Mouse (Mus musculus) thymus, postnatal 10 days (tissue): Measurements from ENCODE around the gene Rcc1l.

Experiments used
- DNase-seq, 2 experiments: peaks; one replicate each; pipeline ENCODE4 v3.0.0; 2021; ENCODE audit warnings: low spot score in 2 of 2

Gene Rcc1l

DNA sequence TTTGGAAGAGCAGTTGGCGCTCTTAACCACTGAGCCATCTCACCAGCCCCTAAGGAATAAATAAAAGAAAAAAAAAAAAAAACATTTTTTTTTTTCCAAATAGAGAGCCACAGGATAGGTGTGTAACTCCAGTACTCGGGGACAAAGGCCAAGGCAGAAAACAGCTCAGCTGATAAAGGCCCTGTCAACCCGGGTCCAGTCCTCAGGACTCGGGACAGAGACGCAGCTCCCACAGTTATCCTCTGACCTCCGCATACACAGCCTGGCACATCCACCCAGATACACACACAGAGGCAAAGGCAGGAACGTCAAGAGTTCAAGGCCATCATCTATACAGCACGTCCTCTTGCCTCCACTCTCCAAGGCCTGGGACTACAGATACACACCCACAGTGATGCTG, 6.4 kb downstream of the Rcc1l start:
- no peak for DNase-seq

DNA sequence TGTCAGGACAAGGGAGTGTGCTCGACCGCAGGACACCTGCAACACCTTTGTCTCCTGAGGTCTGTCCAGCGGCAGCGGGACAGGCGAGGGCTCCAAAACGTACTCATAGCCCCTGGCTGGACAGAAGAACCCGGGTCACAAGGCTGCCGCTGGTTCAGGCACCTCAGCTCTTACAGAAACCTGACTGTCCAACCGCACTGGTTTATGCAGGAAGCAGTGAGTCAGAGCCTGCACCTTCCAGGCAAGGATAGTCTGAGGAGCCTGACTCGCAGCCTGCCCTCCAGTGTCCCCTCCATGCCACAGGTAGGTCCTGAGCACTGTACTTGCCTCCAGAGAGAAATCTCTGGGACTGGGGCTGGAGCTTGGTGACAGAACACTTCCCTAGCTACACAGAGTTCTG, 7.3 kb downstream of the Rcc1l start:
- DNase-seq: no peak

DNA sequence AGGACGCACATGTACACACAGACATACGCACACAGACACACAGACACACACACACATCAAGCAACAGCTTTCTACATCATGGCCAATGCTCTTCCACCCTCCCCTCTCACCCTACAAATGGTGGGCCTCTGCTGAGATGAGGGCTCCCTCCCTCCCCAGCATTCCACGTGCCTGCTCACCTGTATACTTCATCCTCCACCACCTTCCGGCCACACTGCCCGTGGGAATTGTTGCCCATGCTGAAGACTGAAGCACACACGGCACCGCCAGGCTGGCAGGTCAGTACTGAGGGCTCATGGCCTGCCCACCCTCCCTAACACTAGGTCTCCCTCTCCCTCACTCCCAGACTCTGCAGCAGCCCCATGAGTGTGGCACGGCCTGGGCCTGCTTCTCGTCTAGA, 8.5 kb downstream of the Rcc1l start:
- no peak for DNase-seq

DNA sequence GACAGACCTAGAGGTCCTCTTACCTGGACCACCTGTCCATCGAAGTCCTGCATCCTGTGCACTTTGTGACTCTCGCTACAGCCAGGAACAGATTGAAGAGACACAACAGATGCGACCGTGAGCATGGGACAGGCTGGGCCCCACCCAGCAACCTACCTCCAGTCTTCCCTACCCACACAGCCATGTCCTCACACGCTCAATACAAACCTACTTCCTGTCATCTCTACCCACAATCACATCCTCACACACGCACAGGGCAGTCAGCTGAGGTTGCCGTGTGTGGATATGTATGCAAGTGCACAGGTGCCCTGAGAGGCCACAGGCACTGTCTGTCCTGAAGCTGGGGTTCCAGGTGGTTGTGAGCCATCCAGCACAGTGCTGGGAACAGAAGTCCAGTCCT, 9.9 kb downstream of the Rcc1l start:
- DNase-seq: no peak

DNA sequence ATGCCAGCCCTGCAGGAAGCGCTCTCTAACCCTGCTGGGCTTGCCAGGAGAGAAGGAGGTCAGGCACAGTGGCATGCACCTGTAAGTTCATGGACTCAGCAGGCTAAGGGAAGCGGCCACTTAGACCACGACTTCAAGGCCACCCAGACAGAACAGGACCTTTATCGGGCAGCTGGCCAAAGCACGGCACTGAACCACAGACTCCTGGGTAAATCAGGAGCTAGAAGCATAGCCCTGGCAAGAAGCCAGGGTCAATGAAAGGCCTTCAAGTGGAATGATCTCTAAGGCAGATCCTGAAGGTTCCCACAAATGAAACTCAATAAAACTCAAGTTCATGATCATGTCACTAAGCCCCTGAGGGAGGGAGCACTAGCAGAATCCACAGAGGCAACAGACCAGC, 11.9 kb downstream of the Rcc1l start:
- no peak for DNase-seq

DNA sequence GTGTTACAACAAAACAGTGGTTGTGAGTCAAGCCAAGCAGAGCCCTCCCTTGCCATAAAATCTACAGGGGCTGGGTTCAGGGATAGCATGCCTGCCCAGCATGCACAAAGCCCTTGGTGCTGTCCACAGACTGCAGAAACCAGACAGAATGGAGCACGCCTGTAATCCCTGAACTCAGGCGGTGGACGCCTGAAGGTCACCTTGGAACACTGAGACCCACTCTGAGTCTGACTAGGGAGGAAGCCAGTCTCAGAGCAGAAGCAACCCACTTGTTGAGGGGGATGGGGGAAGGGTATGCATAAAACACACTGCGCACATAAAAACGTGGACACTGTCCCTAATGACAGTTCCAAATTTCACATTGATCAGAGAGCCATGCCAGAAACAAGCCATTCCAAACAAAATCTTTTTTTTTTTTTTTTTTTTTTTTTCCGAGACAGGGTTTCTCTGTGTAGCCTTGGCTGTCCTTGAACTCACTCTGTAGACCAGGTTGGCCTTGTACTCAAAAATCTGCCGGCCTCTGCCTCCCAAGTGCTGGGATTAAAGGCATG, 20.6 kb downstream of the Rcc1l start:
- DNase-seq: no peak

DNA sequence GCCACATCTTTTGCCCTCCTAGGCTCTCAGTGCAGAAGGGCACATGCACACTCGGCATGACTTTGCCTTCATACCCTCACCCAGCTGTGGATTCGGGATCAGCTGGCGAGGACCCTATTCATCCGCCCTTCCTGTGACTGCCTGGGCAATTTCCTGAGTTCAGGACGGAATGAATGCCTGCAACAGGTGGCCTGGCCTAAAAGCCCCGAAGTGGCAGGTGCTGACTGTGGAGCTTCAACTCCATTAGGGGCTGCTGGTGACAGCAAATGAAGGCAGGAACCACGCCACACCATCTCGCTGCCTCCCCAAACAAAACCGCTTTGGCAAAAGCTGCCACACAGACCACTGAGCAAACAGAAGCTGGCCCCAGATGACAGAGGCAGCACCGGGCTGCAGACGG, 24.7 kb downstream of the Rcc1l start:
- DNase-seq: no peak

DNA sequence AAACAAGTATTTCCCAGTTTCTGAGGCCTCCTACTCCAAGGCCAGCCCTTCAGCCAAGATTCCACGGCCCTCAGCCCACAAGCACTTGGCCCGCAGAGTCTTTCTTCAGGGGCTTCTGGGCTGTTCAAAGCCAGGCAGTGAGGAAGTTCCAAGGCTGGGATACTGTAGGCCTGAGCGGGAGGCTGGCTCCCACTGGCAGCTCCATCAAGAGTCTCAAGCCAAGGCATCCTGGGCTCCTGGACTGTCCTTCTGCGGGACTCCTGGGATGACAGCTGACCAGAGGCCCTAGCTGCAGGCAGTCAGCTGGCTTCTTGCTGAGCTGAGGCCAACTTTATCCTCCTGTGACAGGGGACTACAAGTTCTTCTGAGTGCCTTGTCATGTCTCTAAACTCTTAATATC, 28.4 kb downstream of the Rcc1l start:
- DNase-seq: no peak

DNA sequence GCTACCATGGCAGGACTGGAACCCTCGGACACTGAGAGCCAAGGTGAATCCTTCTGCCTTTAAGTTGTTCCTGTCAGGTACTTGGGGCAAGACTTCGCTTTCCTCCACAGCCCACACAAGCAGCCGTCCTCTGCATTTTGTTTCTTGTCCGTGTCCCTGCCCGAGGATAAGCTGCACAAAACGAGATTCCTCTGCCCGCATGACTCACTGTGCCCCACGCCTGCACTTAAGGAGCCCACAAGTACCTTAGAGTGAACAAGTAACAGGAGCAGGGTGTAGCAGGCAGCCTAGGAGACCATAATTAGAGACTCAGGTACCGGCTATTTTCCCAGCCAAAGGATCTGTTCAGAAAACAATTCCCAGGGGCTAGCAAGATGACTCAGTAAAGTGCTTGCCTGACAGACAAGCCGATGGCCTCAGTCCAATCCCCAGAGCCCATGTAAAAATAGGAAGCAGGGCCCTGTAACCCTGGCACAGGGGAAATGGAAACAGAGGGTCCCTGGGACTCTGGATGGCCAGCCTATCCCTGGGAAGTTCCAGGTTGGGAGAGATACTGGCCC, 29.3 kb downstream of the Rcc1l start:
- no peak for DNase-seq

DNA sequence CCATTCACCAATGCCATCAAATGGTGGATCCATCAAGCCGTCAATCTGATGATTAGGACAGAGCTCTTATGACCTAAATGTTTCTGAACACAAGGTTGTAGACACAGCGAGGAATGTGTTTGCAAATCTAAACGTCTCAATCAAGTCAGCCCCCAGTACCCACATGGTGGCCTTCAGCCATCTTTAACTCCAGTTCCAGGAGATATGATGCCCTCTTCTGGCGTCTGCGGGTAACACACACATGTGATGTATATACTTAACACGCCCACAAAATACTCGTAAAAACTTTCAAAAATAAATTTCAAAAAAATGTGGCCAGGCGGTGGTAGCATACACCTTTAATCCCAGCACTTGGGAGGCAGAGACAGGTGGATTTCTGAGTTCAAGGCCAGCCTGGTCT, 31.6 kb downstream of the Rcc1l start:
- DNase-seq: no peak

DNA sequence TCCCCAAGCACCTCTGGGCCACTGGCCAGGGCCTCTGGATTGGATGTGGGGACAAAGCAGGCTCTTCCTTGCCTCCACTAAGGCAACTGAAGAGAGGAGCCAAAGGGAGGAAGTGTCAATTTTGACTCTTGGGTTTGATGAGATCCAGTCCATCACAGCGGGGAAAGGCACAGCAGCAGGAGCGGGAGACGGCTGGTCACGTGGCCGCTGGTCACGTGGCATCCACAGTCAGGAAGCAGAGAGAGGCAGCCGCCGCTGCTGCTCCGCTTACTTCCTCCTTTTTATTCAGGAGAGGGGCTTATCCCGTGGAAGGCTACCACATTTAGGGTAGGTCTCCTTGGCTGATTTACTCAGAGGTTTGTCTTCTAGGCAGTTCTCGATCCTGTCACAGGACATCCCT, 34.2 kb downstream of the Rcc1l start:
- no peak for DNase-seq

DNA sequence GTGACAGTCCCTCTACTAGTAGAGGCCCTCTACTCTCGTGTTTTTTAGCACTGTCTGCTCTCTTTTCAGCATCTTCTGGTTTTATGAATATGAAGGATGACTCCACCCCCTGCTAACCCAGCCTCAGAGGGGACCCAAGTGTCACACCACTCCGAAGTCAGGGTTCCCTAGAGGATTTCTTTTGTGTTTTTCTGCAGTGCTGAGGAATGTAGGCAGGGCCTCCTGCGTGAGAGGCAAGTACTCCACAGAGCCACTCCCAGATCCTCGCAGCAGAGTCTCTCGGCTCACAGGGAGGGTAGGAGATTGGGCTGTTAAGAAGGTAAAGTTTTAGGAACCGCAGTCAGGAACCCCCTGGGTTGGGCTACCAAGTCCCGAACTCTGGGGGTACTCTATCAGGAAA, 35.3 kb downstream of the Rcc1l start:
- no peak for DNase-seq

DNA sequence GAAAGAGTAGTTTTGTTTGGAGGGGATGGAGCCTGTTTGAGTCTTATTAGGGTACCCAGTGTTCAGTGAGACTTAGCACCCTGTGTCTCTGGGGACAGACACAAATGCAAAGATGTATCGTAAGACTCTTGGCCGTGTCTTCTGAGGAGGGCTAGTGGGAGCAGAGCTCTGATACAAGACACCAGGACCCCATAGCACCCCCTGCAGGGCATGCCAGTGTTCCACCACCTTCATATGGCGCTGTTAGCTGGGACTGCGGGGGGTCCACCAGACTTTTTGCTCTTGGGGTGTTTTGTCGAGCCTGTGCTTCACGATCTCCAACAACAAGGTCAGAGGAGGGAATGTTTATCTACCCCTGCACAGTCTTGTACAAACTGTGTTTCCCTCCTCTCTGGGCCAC, 37.1 kb downstream of the Rcc1l start:
- peak in 1 of 2 experiments; percentile 10 for DNase-seq

DNA sequence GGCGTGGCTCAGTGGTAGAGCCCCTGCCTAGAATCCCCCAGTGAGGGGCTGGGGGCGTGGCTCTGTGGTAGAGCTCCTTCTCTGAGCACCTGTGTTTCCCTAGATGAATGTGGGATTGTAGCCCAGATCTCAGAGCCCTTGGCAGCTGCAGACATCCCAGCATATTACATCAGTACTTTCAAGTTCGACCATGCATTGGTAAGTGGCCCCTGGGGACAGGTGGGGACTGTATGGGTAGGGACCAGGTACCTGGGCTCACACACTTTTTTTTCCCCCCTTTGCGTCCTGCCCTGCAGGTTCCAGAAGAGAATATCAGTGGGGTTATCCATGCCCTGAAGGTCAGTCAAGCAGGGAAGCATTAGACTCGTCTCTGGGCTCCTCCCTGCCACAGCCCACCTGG, 38.6 kb downstream of the Rcc1l start:
- DNase-seq: no peak

DNA sequence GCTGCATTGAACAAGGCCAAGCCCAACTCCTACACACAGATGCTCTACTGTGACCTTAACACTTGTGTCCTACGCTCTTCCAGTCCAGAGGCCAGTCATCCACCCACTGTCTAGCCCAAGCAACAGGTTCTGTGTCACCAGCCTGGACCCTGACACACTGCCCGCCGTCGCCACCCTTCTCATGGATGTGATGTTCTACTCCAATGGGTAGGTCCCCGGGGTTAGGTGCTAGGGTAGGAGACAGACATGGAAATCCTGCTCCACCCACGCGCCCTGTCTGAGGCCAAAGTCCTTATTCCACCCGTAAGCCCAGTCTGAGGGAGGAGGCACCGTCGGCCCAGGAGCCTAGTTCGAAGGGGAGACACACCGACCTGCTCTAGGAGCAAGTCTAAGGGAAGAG, 40.6 kb downstream of the Rcc1l start:
- no peak for DNase-seq

DNA sequence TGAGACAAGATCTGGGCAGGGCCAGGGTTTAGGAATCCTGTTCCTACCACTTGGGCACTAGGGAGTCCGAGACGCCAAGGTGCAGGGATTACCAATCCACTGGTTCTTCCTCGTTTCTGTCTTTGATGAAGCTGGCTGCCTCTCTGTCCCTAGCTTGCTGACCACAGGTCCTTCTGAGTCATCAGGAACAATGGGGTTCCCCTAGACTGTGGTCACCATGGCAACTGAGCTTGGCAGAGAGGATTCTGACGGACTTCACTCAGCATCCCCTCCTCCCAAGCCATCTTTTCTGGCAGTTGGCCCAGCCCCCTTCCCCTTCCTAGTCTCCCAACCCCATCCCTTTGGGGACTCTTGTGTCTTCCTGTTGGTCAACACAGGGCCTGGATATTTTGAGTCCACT, 45.0 kb downstream of the Rcc1l start:
- no peak for DNase-seq

DNA sequence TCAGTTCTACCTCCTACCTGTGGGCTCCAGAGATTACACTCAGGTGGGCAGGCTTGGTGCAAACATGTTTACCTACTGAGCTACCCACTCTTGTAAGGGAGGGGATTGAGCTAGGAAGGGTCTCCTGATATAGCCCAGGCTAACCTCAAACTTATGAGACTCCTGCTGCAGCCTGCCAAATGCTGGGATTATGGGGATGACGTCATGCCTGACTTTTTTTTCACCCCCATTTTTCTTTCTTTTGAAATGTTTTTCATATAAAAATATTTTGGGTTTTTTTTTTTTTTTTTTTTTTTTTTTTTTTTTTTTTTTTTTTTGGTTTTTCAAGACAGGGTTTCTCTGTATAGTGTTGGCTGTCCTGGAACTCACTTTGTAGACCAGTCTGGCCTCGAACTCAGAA, 50.3 kb downstream of the Rcc1l start:
- no peak for DNase-seq

DNA sequence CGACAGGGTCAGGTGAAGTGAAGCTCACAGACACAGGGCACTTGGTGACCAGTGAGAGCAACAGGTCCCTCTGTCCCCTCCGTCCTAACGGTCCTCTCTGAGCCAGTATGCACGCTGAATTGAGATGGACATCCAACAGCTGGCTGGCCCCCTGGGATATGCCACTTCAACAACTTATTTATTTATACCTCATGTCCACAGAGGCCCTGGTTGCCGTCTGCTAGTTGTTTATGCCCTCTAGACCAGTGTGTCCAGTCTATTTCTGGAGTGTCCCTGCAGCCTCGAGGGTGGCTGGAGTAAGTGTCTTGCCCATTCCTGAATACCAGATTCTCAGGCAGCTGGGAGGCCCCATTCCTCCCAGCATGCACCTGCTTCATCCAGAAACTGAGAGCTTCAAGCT, 52.7 kb downstream of the Rcc1l start:
- no peak for DNase-seq

DNA sequence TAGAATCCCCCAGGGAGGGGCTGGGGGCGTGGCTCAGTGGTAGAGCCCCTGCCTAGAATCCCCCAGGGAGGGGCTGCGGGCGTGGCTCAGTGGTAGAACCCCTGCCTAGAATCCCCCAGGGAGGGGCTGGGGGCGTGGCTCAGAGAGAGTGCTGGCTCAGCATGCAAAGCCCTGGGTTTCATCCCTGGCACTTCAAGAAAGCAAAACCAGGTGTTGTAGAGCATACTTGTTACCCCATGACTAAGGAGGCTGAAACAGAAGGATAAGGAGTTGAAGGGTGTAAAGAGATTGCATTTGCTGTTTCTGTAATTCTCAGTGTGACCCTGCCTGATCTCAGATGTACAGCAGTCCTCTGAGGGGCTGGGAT, 54.7 kb downstream of the Rcc1l start:
- DNase-seq: no peak

DNA sequence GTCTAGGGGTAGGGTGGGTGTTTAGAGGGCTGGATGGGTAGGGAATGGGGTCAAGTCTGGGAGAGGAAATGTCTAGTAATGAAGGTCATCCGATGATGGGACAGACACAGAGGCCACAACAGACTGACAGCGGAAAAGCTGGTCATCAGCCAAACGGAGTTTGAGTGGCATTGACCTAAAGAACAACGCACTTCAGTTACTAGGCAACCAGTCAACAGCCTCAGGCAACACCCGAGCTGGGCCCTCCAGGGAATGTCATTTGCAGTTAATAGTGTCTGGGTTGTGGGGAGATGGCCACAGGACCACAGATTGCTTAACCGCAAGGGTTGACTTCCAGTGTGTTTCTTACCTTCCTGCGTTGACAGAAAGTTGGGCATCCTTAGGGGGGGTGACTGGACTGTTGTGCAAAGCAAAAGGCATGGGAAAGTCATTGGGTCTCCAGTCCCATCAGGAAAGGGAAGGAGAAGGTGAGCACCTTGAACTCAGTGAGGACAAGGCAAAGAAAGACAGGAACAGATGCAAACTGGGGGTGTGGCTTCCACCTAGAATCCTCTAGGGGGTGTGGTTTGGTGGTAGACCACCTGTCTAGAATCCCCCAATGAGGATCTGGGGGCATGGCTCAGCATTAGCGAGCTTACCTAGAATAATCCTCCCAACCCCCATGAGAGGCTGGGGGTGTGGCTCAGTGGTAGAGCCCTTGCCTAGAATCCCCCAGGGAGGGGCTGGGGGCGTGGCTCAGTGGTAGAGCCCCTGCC, 55.3 kb downstream of the Rcc1l start:
- no peak for DNase-seq

DNA sequence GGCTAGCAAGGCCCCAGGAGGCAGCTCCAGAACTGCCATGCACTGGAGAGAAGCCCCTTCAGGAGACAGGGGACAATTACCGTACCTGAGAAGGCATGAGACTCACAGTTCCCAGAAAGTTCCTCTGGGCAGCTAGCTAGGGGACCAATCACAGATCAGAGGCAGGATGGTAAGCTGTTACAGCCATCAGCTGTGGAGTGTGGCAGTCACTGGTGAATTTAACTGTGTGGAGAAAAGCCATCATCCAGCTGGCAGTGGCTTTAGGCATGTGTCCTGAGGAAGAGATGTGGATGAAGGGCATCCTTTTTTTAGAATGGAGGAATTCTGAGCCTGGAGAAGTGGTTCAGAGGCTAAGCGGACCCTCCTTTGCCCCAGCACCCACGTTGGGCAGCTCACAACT, 56.4 kb downstream of the Rcc1l start:
- no peak for DNase-seq

DNA sequence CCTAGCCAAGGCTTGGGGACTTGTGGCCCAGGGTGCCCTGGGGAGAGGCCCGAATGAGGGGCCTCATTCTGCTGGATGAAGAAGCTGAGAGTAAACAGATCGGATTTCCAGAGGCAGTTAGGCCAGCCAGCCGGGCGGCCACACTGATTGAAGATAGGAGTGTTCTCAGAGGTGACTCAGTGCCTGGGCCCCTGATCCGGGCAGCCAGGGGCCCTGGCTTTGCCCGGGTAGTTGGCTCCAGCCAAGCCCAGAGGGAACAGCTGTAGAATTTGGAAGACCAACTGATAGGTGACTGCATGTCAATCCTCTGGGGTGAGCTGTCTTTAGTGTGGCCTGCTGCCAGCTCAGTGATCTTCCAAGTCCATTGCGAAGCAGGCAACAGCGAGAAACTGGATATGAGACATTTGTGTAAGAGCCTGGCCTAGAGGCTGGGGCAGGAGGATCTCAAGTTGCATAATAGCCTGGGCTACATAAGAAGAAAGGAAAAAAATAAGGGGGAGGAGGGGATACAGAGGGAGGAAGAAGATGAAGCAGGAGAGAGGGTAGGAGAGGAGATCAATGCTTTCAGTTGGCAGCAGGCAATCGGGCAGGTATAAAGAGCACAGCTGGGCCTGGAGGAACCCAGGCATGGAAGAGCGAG, 57.0 kb downstream of the Rcc1l start:
- no peak for DNase-seq

DNA sequence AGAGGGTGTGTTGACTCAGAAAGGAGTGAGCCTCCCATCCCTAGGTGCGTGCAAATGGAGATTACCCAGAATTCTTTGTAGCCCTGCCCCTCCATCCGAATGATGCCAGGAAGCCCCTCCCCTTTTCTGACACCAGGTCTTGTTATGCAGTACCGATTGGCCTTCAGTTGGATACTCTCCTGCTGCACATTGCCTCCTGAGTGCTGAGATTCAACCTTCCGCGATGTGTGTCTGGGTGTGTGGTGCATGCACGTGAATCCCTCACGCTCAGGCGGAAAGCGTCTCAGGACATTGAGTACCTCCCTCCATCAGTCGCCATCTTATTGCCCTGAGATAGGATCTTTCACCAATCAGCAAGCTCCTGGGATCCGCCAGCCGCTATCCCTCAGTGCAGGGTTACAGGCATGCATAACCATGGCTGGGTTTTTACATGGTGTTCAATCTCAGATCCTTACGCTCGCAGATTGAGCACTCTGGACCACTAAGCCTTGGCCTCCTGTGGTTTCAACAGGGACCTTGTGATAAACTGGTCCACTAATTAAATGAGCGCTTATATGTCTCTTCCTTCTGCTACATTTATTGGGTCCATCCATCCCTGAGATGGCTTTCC, 57.7 kb downstream of the Rcc1l start:
- no peak for DNase-seq
